24 mouse cellular contexts compared by ENCODE assay signal in the genomic region with DNA sequence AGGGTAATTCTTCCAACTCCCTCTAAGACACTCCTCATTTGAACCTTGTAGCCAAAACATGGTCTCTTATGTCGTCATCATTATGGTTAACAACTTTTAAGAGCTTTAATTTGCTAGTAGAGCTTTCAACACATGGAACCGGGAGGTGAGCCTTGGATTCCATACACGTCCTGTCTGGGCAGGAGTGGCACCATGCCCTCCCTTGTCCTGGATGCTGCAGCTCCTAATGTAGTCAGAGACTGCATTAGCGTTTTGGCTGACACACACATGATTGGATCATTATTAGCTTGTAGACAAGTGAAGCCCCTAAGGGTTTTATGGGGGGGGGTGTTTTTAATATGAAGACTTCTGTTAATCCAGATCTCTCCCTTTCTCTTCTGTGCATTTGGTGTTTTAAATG. TPM values are rescaled to one million over a fixed set of nuclear protein-coding genes. Genes with fewer than 3 reads are reported as not detected.
A peak's percentile ranks its signal among the peaks of the same experiment; 100 is the strongest.
DNase-seq lines count a peak whose midpoint lies in the region; ATAC-seq and TF ChIP-seq lines count a peak whose summit lies in the region.
"Had no signal": no experiment of that assay in that cellular context is flagged by ENCODE, and none has a peak within 500 bp of the region (broad histone marks: within the 10 kb centered on the region; RNA-seq: fewer than 3 reads in every experiment).

No protein-coding gene starts in this region.

- intact Hi-C loops in heart, postnatal 36 days (cut with DNase I): loop anchor here (2.0 to 5.0 kb wide), 2 partner anchors 52 to 72 kb away; no protein-coding TSS in a partner anchor

- TF ChIP-seq CTCF in liver, embryonic 14.5 days (IDR thresholded peaks at IDR 0.05; ENCODE audit: low read depth): no peak
- no peak for TF ChIP-seq CTCF in brain, embryonic 14.5 days (IDR thresholded peaks at IDR 0.05; ENCODE audit: borderline replicate concordance, extremely low read depth, insufficient read depth, insufficient read length)

- no peak for TF ChIP-seq EP300 in liver, embryonic 14.5 days (IDR thresholded peaks at IDR 0.05; ENCODE audit: low read depth)

- TF ChIP-seq POLR2A in brain, embryonic 14.5 days (IDR thresholded peaks at IDR 0.05; ENCODE audit: borderline replicate concordance, extremely low read depth, insufficient read depth, insufficient read length, poor library complexity, severe bottlenecking): no peak

- ATAC-seq in forebrain, embryonic 14.5 days: peak; percentile 32; the same call in 1 of the 2 replicates
- no peak for ATAC-seq in liver, embryonic 14.5 days (ENCODE audit: insufficient read depth)
- ATAC-seq in liver, embryonic 12.5 days: no peak
- ATAC-seq: forebrain, embryonic 15.5 days; forebrain, postnatal 0 days had no signal

- H3K4me3 ChIP-seq in forebrain, embryonic 14.5 days (ENCODE audit: low read depth, low read length): no peak overlapping the region
- H3K4me3 ChIP-seq in forebrain, embryonic 10.5 days: no peak overlapping the region
- no peak overlapping the region for H3K4me3 ChIP-seq in liver, embryonic 14.5 days (ENCODE audit: insufficient read depth in 1 of 2, low read depth in 2 of 2, low read length in 2 of 2)
- no peak overlapping the region for H3K4me3 ChIP-seq in liver, embryonic 12.5 days
- H3K4me3 ChIP-seq: embryonic facial prominence, embryonic 10.5 days; embryonic facial prominence, embryonic 12.5 days; forebrain, embryonic 12.5 days; forebrain, embryonic 15.5 days had no signal

- H3K27ac ChIP-seq in forebrain, embryonic 14.5 days (ENCODE audit: low read depth, low read length): no peak overlapping the region
- H3K27ac ChIP-seq in forebrain, embryonic 10.5 days: no peak overlapping the region
- no peak overlapping the region for H3K27ac ChIP-seq in liver, embryonic 14.5 days
- H3K27ac ChIP-seq in liver, embryonic 12.5 days: no peak overlapping the region; the same call in 1 of the 2 replicates
- H3K27ac ChIP-seq: embryonic facial prominence, embryonic 10.5 days; embryonic facial prominence, embryonic 12.5 days; forebrain, embryonic 12.5 days; forebrain, embryonic 15.5 days had no signal

- no peak overlapping the region for H3K9ac ChIP-seq in forebrain, embryonic 14.5 days (ENCODE audit: low read length)
- no peak overlapping the region for H3K9ac ChIP-seq in liver, embryonic 14.5 days (replicated peaks)
- no peak overlapping the region for H3K9ac ChIP-seq in liver, embryonic 12.5 days
- H3K9ac ChIP-seq: embryonic facial prominence, embryonic 12.5 days; forebrain, embryonic 12.5 days; forebrain, embryonic 15.5 days; forebrain, postnatal 0 days had no signal

- H3K4me1 ChIP-seq in forebrain, embryonic 14.5 days (ENCODE audit: control insufficient read depth, insufficient read depth, low read length): peaks cover 2% of the 10 kb centered on the region; the same call in 1 of the 2 replicates
- peaks cover 12% of the 10 kb centered on the region for H3K4me1 ChIP-seq in forebrain, embryonic 10.5 days
- peaks cover 48 to 49% of the 10 kb centered on the region in 2 experiments for H3K4me1 ChIP-seq in liver, embryonic 14.5 days (replicated peaks; ENCODE audit: control insufficient read depth in 2 of 2, insufficient read depth in 2 of 2, low read length in 1 of 2)
- H3K4me1 ChIP-seq in liver, embryonic 12.5 days: peaks cover 55% of the 10 kb centered on the region
- H3K4me1 ChIP-seq: embryonic facial prominence, embryonic 10.5 days; embryonic facial prominence, embryonic 12.5 days had no signal

- H3K9me3 ChIP-seq in forebrain, embryonic 14.5 days (replicated peaks; ENCODE audit: control insufficient read depth, low read length): no peaks in the 10 kb centered on the region
- H3K9me3 ChIP-seq in forebrain, embryonic 10.5 days: no peaks in the 10 kb centered on the region
- no peaks in the 10 kb centered on the region for H3K9me3 ChIP-seq in liver, embryonic 14.5 days (ENCODE audit: control insufficient read depth, low read length)
- H3K9me3 ChIP-seq in liver, embryonic 12.5 days (replicated peaks): no peaks in the 10 kb centered on the region
- H3K9me3 ChIP-seq: embryonic facial prominence, embryonic 10.5 days; embryonic facial prominence, embryonic 12.5 days; forebrain, embryonic 12.5 days; forebrain, embryonic 15.5 days had no signal

- no peaks in the 10 kb centered on the region for H3K27me3 ChIP-seq in forebrain, embryonic 14.5 days (replicated peaks; ENCODE audit: control insufficient read depth, insufficient read depth, low read length)
- no peaks in the 10 kb centered on the region for H3K27me3 ChIP-seq in forebrain, embryonic 10.5 days (ENCODE audit: poor library complexity, severe bottlenecking)
- H3K27me3 ChIP-seq in liver, embryonic 14.5 days (ENCODE audit: control insufficient read depth, insufficient read depth, low read length): no peaks in the 10 kb centered on the region
- H3K27me3 ChIP-seq in liver, embryonic 12.5 days (replicated peaks): 0 out of 2 replicates have a peak, but pooled peaks cover 13% of the 10 kb centered on the region
- H3K27me3 ChIP-seq: embryonic facial prominence, embryonic 12.5 days; forebrain, embryonic 12.5 days; forebrain, embryonic 15.5 days had no signal

- peak; percentile 42 for DNase-seq in forebrain, embryonic 14.5 days (ENCODE audit: low spot score)
- no peak for DNase-seq in forebrain, embryonic 10.5 days (ENCODE audit: extremely low spot score, low spot score)
- no peak for DNase-seq in liver, embryonic 14.5 days (ENCODE audit: low read depth in 3 of 3, low spot score in 3 of 3)
- peak; percentile 58 for DNase-seq in brain, embryonic 14.5 days (ENCODE audit: low read depth)
- no peak for DNase-seq in heart, postnatal 36 days
- DNase-seq: adrenal gland, adult 2 months; adrenal gland, postnatal 10 days; adrenal gland, postnatal 25 days; cerebellum, adult 11-12 months; cerebellum, adult 8-10 months; cerebellum, adult 9-11 months; cerebellum, postnatal 25 days; forebrain, postnatal 0 days had no signal

- no peak overlapping the region for H3K4me2 ChIP-seq in forebrain, embryonic 14.5 days (ENCODE audit: low read length)
- H3K4me2 ChIP-seq in liver, embryonic 14.5 days (ENCODE audit: low read depth): peak overlapping the region; percentile 39; the same call in 1 of the 2 replicates
- no peak overlapping the region for H3K4me2 ChIP-seq in liver, embryonic 12.5 days
- H3K4me2 ChIP-seq: embryonic facial prominence, embryonic 12.5 days; forebrain, embryonic 12.5 days; forebrain, embryonic 15.5 days had no signal

- no peaks in the 10 kb centered on the region for H3K36me3 ChIP-seq in forebrain, embryonic 14.5 days (ENCODE audit: control insufficient read depth, insufficient read depth, low read length)
- no peaks in the 10 kb centered on the region for H3K36me3 ChIP-seq in forebrain, embryonic 10.5 days (replicated peaks)
- H3K36me3 ChIP-seq in liver, embryonic 14.5 days (replicated peaks; ENCODE audit: control insufficient read depth, insufficient read depth, low read depth): peaks cover 2% of the 10 kb centered on the region; the same call in 1 of the 2 replicates
- no peaks in the 10 kb centered on the region; the same call in 1 of the 2 replicates for H3K36me3 ChIP-seq in liver, embryonic 12.5 days
- H3K36me3 ChIP-seq: embryonic facial prominence, embryonic 10.5 days; embryonic facial prominence, embryonic 12.5 days; forebrain, embryonic 12.5 days; forebrain, embryonic 15.5 days had no signal

- 41% methylated on average over 4 of the region's 4 CpGs for WGBS in forebrain, embryonic 14.5 days
- 78% methylated on average over 4 of the region's 4 CpGs for WGBS in forebrain, embryonic 10.5 days
- WGBS in liver, embryonic 14.5 days (ENCODE audit: insufficient replicate concordance): 65% methylated on average over 4 of the region's 4 CpGs
- 64% methylated on average over 4 of the region's 4 CpGs for WGBS in liver, embryonic 12.5 days (ENCODE audit: insufficient replicate concordance)

RNA-seq across cellular contexts. Expression of gene Ackr1, which starts 8.6 kb away (rescaled TPM):
- 10.5 and 12.0 TPM in 2 replicates for polyA plus RNA-seq in forebrain, embryonic 14.5 days (2014; fragmentation: Nextera tagmentation; extraction: Ambion mirVana)
- 0.95 and 1.1 TPM in 2 replicates for polyA plus RNA-seq in forebrain, embryonic 10.5 days (2016; fragmentation: Nextera tagmentation; extraction: Ambion mirVana)
- polyA plus RNA-seq in liver, embryonic 14.5 days (2012; rRNA removed): 53.0 and 70.6 TPM in 2 replicates
- 76.9 and 84.9 TPM in 2 replicates for polyA plus RNA-seq in liver, embryonic 14.5 days (2014; fragmentation: Nextera tagmentation; extraction: Ambion mirVana)
- polyA plus RNA-seq in liver, embryonic 12.5 days (2016; fragmentation: Nextera tagmentation; extraction: Ambion mirVana): 54.2 and 56.5 TPM in 2 replicates
- 87.4 and 106 TPM in 2 replicates for polyA plus RNA-seq in brain, embryonic 14.5 days (2012; rRNA removed)
- under 1 TPM; 0.38 to 0.78 TPM for total RNA-seq in heart, postnatal 36 days (2021)
- total RNA-seq: ES-E14 had no signal
- polyA plus RNA-seq: C2C12 had no signal

RNA-seq across cellular contexts. Expression of gene Aim2, which starts 25.7 kb away (rescaled TPM):
- 2.3 and 4.0 TPM in 2 replicates for polyA plus RNA-seq in forebrain, embryonic 14.5 days (2014; fragmentation: Nextera tagmentation; extraction: Ambion mirVana)
- 4.8 and 6.4 TPM in 2 replicates for polyA plus RNA-seq in forebrain, embryonic 10.5 days (2016; fragmentation: Nextera tagmentation; extraction: Ambion mirVana)
- polyA plus RNA-seq in liver, embryonic 14.5 days (2012; rRNA removed): 3.2 and 4.4 TPM in 2 replicates
- polyA plus RNA-seq in liver, embryonic 14.5 days (2014; fragmentation: Nextera tagmentation; extraction: Ambion mirVana): 1.7 and 3.3 TPM in 2 replicates
- 2.8 and 4.0 TPM in 2 replicates for polyA plus RNA-seq in liver, embryonic 12.5 days (2016; fragmentation: Nextera tagmentation; extraction: Ambion mirVana)
- 3.2 and 5.3 TPM in 2 replicates for polyA plus RNA-seq in brain, embryonic 14.5 days (2012; rRNA removed)
- 1 to 10 TPM; 1.2 to 1.4 TPM for total RNA-seq in heart, postnatal 36 days (2021)

RNA-seq across cellular contexts. Expression of gene Cadm3, which starts 42.5 kb away (rescaled TPM):
- 59.8 and 77.6 TPM in 2 replicates for polyA plus RNA-seq in forebrain, embryonic 14.5 days (2014; fragmentation: Nextera tagmentation; extraction: Ambion mirVana)
- polyA plus RNA-seq in forebrain, embryonic 10.5 days (2016; fragmentation: Nextera tagmentation; extraction: Ambion mirVana): 1.6 and 1.9 TPM in 2 replicates
- 0.42 and 0.44 TPM in 2 replicates for polyA plus RNA-seq in liver, embryonic 14.5 days (2012; rRNA removed)
- 0.87 and 0.89 TPM in 2 replicates for polyA plus RNA-seq in liver, embryonic 14.5 days (2014; fragmentation: Nextera tagmentation; extraction: Ambion mirVana)
- 1.1 and 1.3 TPM in 2 replicates for polyA plus RNA-seq in liver, embryonic 12.5 days (2016; fragmentation: Nextera tagmentation; extraction: Ambion mirVana)
- polyA plus RNA-seq in brain, embryonic 14.5 days (2012; rRNA removed): 282 and 393 TPM in 2 replicates
- 1 to 10 TPM; 1.9 to 2.5 TPM for total RNA-seq in heart, postnatal 36 days (2021)

RNA-seq across cellular contexts. Expression of gene Mptx2, which starts 47.4 kb away (rescaled TPM):
- polyA plus RNA-seq in forebrain, embryonic 14.5 days (2014; fragmentation: Nextera tagmentation; extraction: Ambion mirVana): not detected in 2 replicates
- not detected in 2 replicates for polyA plus RNA-seq in forebrain, embryonic 10.5 days (2016; fragmentation: Nextera tagmentation; extraction: Ambion mirVana)
- polyA plus RNA-seq in liver, embryonic 14.5 days (2012; rRNA removed): not detected in 2 replicates
- not detected in 2 replicates for polyA plus RNA-seq in liver, embryonic 14.5 days (2014; fragmentation: Nextera tagmentation; extraction: Ambion mirVana)
- polyA plus RNA-seq in liver, embryonic 12.5 days (2016; fragmentation: Nextera tagmentation; extraction: Ambion mirVana): not detected in 2 replicates
- not detected in 2 replicates for polyA plus RNA-seq in brain, embryonic 14.5 days (2012; rRNA removed)
- total RNA-seq in heart, postnatal 36 days (2021): not detected
- total RNA-seq: adrenal gland, adult 2 months; adrenal gland, postnatal 10 days; adrenal gland, postnatal 25 days; adrenal gland, postnatal 4 days; ES-E14; forebrain, postnatal 0 days; MEL had no signal
- polyA plus RNA-seq: adrenal gland, adult 2 months; C2C12; cortical plate, adult 2 months; embryonic facial prominence, embryonic 10.5 days; embryonic facial prominence, embryonic 12.5 days; embryonic facial prominence, embryonic 14.5 days; forebrain, embryonic 12.5 days; forebrain, embryonic 15.5 days; forebrain, postnatal 0 days had no signal

RNA-seq across cellular contexts. Expression of gene Olfr418, which starts 59.2 kb away (rescaled TPM):
- polyA plus RNA-seq in forebrain, embryonic 14.5 days (2014; fragmentation: Nextera tagmentation; extraction: Ambion mirVana): not detected in 2 replicates
- not detected in 2 replicates for polyA plus RNA-seq in forebrain, embryonic 10.5 days (2016; fragmentation: Nextera tagmentation; extraction: Ambion mirVana)
- not detected in 2 replicates for polyA plus RNA-seq in liver, embryonic 14.5 days (2012; rRNA removed)
- not detected in 2 replicates for polyA plus RNA-seq in liver, embryonic 14.5 days (2014; fragmentation: Nextera tagmentation; extraction: Ambion mirVana)
- polyA plus RNA-seq in liver, embryonic 12.5 days (2016; fragmentation: Nextera tagmentation; extraction: Ambion mirVana): not detected in 2 replicates
- polyA plus RNA-seq in brain, embryonic 14.5 days (2012; rRNA removed): not detected in 2 replicates
- not detected for total RNA-seq in heart, postnatal 36 days (2021)
- total RNA-seq: adrenal gland, adult 2 months; adrenal gland, postnatal 10 days; adrenal gland, postnatal 25 days; adrenal gland, postnatal 4 days; ES-E14; MEL had no signal
- polyA plus RNA-seq: adrenal gland, adult 2 months; C2C12; cortical plate, adult 2 months; embryonic facial prominence, embryonic 10.5 days; embryonic facial prominence, embryonic 12.5 days; embryonic facial prominence, embryonic 14.5 days; forebrain, embryonic 12.5 days; forebrain, embryonic 15.5 days; forebrain, postnatal 0 days had no signal

Comparison
In these comparisons a context has a peak if more than half of its experiments do, and no peak if none do; other contexts are left out.
1. DNase-seq: peak in forebrain, embryonic 14.5 days (single experiment) and brain, embryonic 14.5 days (single experiment); none in forebrain, embryonic 10.5 days (single experiment), liver, embryonic 14.5 days (0 of 3) and heart, postnatal 36 days (0 of 2).
2. RNA of gene Cadm3, which starts 42.5 kb away (polyA plus RNA-seq): 282 to 393 TPM in brain, embryonic 14.5 days and 59.8 to 77.6 TPM in forebrain, embryonic 14.5 days; 1.6 to 1.9 TPM in forebrain, embryonic 10.5 days, 1.1 to 1.3 TPM in liver, embryonic 12.5 days and 0.42 to 0.89 TPM in liver, embryonic 14.5 days; every median in the first group is over 10 times any median in the second.